In genomic region chr3:62962608-62963007, GRCm38 (mm10) we compare ENCODE assay signal across 9 mouse cellular contexts.
DNase-seq lines count a peak whose midpoint lies in the region; ATAC-seq lines count a peak whose summit lies in the region.
"Had no signal": no experiment of that assay in that cellular context is flagged by ENCODE, and none has a peak within 500 bp of the region (broad histone marks: within the 10 kb centered on the region; RNA-seq: fewer than 3 reads in every experiment).

No protein-coding gene starts in this region.

- ATAC-seq in frontal cortex, adult (ENCODE audit: low TSS enrichment), result peak; percentile 59; the same call in 1 of the 2 replicates

- no peak for DNase-seq in frontal cortex, postnatal 14 days (ENCODE audit: low spot score in 2 of 2)
- peak; percentile 9 for DNase-seq in NIH3T3 (ENCODE audit: low read depth)
- peak; percentile 24 for DNase-seq in brain, adult 2 months (ENCODE audit: low read depth, low spot score)
- peak; percentile 70 for DNase-seq in lung, postnatal 36 days
- no peak for DNase-seq in ovary, postnatal 36 days (ENCODE audit: low spot score)
- no peak for DNase-seq in testis, postnatal 10 days (ENCODE audit: low spot score)
- no peak for DNase-seq in layer of hippocampus, postnatal 14 days (ENCODE audit: low spot score in 2 of 2)
- DNase-seq: cerebellum, adult 18-20 months had no signal

Comparison
In these comparisons a context has a peak if more than half of its experiments do, and no peak if none do; other contexts are left out.
1. DNase-seq: peak in NIH3T3 (single experiment), brain, adult 2 months (single experiment) and lung, postnatal 36 days (single experiment); none in frontal cortex, postnatal 14 days (0 of 2), ovary, postnatal 36 days (single experiment), testis, postnatal 10 days (single experiment) and layer of hippocampus, postnatal 14 days (0 of 2).